17 mouse cellular contexts compared by ENCODE assay signal in genomic region chr12:119034828-119035227, GRCm38 (mm10).
"Had no signal": no experiment of that assay in that cellular context is flagged by ENCODE, and none has a peak within 500 bp of the region (broad histone marks: within the 10 kb centered on the region; RNA-seq: fewer than 3 reads in every experiment).

No protein-coding gene starts in this region.

- DNase-seq: gastrocnemius, adult 2 months; gastrocnemius, postnatal 10 days; gastrocnemius, postnatal 25 days; heart, adult 18-20 months; heart, postnatal 10 days; heart, postnatal 4 days; kidney, adult 18-20 months; kidney, adult 8-10 months; kidney, postnatal 10 days; kidney, postnatal 25 days; kidney, postnatal 4 days; liver; liver, embryonic 13.5 days had no signal

- ATAC-seq: hindbrain, embryonic 16.5 days; inflammation-experienced regulatory T-cells, adult 6 months; intestine, embryonic 15.5 days; intestine, postnatal 0 days had no signal
